Mouse (Mus musculus) embryonic fibroblast, embryonic 13.5 days (primary cell): ENCODE measurements around the gene Gmeb2. TPM values are rescaled to one million over a fixed set of nuclear protein-coding genes. Genes with fewer than 3 reads are reported as not detected.

Experiments
- H3K27ac ChIP-seq: 2 replicates; pipeline ENCODE4 v1.5.1; 2012; ENCODE audit warnings: low read length, control low read depth, inconsistent platforms; ENCODE audit not compliant: insufficient read depth
- H3K4me1 ChIP-seq: 2 replicates; pipeline ENCODE4 v1.6.1; 2011; ENCODE audit warnings: low read length; ENCODE audit not compliant: control insufficient read depth, insufficient read depth
- H3K4me3 ChIP-seq: 2 replicates; pipeline ENCODE4 v1.5.1; 2011; ENCODE audit warnings: mild to moderate bottlenecking, control low read depth, low read length; ENCODE audit not compliant: insufficient read depth
- CTCF ChIP-seq: IDR thresholded peaks from 2 replicates; pipeline ENCODE4 v1.5.1; 2011; ENCODE audit warnings: mild to moderate bottlenecking, control low read depth, low read length, moderate library complexity, borderline replicate concordance; ENCODE audit not compliant: insufficient read depth
- POLR2A ChIP-seq: IDR thresholded peaks from 2 replicates; pipeline ENCODE4 v1.6.1; 2011; ENCODE audit warnings: low read depth, mild to moderate bottlenecking, control low read depth, low read length, moderate library complexity
- polyA plus RNA-seq: library from polyadenylated mRNA; stranded (reverse); fragments of >200 nt; gene quantifications from 2 replicates; pipeline ENCODE4 v1.2.4, GENCODE M21; 2011; ENCODE audit warnings: low read depth; ENCODE audit not compliant: missing spikeins, insufficient read length

Gmeb2 gene
- polyA plus RNA-seq, 1 experiment = 23.6 TPM

- no peak for TF ChIP-seq POLR2A
- no peak for TF ChIP-seq CTCF
- Histone ChIP-seq H3K27ac (no peak overlapping the region), H3K4me3 (no peak overlapping the region), H3K4me1 (no peaks in the 10 kb centered on the region)
Measured at GRCm38 (mm10) chr2:181212389-181213020, 75.3 kb downstream of the Gmeb2 start.

- Histone ChIP-seq H3K4me3 (no peak overlapping the region), H3K27ac (no peak overlapping the region), H3K4me1 (no peaks in the 10 kb centered on the region)
- TF ChIP-seq POLR2A = no peak
- no peak for TF ChIP-seq CTCF
Measured at GRCm38 (mm10) chr2:181206118-181206517, 81.7 kb downstream of the Gmeb2 start.

GRCm38 (mm10) chr2:181205678-181206077 is 82.2 kb downstream of the Gmeb2 start:
- TF ChIP-seq POLR2A = no peak
- Histone ChIP-seq H3K27ac (no peak overlapping the region), H3K4me3 (no peak overlapping the region), H3K4me1 (no peaks in the 10 kb centered on the region)

- TF ChIP-seq POLR2A (no peak), CTCF (no peak)
- Histone ChIP-seq H3K4me3 (no peak overlapping the region), H3K4me1 (no peaks in the 10 kb centered on the region), H3K27ac (no peak overlapping the region)
Measured at GRCm38 (mm10) chr2:181202886-181203285, 84.9 kb downstream of the Gmeb2 start.

- Histone ChIP-seq H3K4me3 (no peak within 1 kb of the TSS), H3K27ac (no peak within 1 kb of the TSS), H3K4me1 (no peaks in the 10 kb centered on the region)
- TF ChIP-seq POLR2A = no peak
- no peak for TF ChIP-seq CTCF
Measured at GRCm38 (mm10) chr2:181202422-181202821, 85.4 kb downstream of the Gmeb2 start, which contains the start of gene Ptk6. TSS of gene Ptk6 (minus strand) at chr2:181202789.

GRCm38 (mm10) chr2:181201606-181202005 is 86.2 kb downstream of the Gmeb2 start:
- Histone ChIP-seq H3K4me1 (no peaks in the 10 kb centered on the region), H3K4me3 (no peak overlapping the region), H3K27ac (no peak overlapping the region)
- TF ChIP-seq CTCF (no peak), POLR2A (no peak)

Other genes with a start within 250 kb of the Gmeb2 start
- gene Chrna4, start 244.5 kb downstream of the Gmeb2 start, polyA plus RNA-seq = not detected in 2 replicates
- not detected in 2 replicates for gene Kcnq2, start 152.7 kb downstream of the Gmeb2 start, polyA plus RNA-seq
- not detected in 2 replicates for gene Eef1a2, start 131.0 kb downstream of the Gmeb2 start, polyA plus RNA-seq
- 37.8 and 40.9 TPM in 2 replicates for gene Ppdpf, start 100.8 kb downstream of the Gmeb2 start, polyA plus RNA-seq
- gene Ptk6, start 85.2 kb downstream of the Gmeb2 start, polyA plus RNA-seq = not detected in 2 replicates
- gene Srms, start 74.8 kb downstream of the Gmeb2 start, polyA plus RNA-seq = not detected in 2 replicates
- gene Fndc11, start 68.0 kb downstream of the Gmeb2 start, polyA plus RNA-seq = not detected in 2 replicates
- gene Helz2, start 46.0 kb downstream of the Gmeb2 start, polyA plus RNA-seq = 10.5 and 12.3 TPM in 2 replicates
- not detected in 2 replicates for gene Stmn3, start 26.5 kb upstream of the Gmeb2 start, polyA plus RNA-seq
- 40.8 and 43.5 TPM in 2 replicates for gene Rtel1, start 31.7 kb upstream of the Gmeb2 start, polyA plus RNA-seq
- 13.5 and 19.1 TPM in 2 replicates for gene Zgpat, start 76.9 kb upstream of the Gmeb2 start, polyA plus RNA-seq
- 32.8 and 37.6 TPM in 2 replicates for gene Arfrp1, start 77.4 kb upstream of the Gmeb2 start, polyA plus RNA-seq
- gene Lime1, start 92.0 kb upstream of the Gmeb2 start, polyA plus RNA-seq = 6.8 and 8.1 TPM in 2 replicates
- gene Zbtb46, start 171.4 kb upstream of the Gmeb2 start, polyA plus RNA-seq = 2.6 and 3.3 TPM in 2 replicates
- gene Abhd16b, start 205.2 kb upstream of the Gmeb2 start, polyA plus RNA-seq = not detected in 2 replicates
- 96.5 and 103 TPM in 2 replicates for gene Tpd52l2, start 209.1 kb upstream of the Gmeb2 start, polyA plus RNA-seq
- 86.7 and 97.4 TPM in 2 replicates for gene Dnajc5, start 232.4 kb upstream of the Gmeb2 start, polyA plus RNA-seq